Mouse (Mus musculus) c-Kit-positive CD71-negative TER-119-negative erythroid progenitor cells, embryonic 14.5 days (primary cell): ENCODE data around the gene Zfp706.
A peak's percentile ranks its signal among the peaks of the same experiment; 100 is the strongest.
"Not testable (repeated sequence)": the region's sequence is repeated elsewhere in the genome, so short reads cannot be mapped to it uniquely, and the experiment has no call there.

Experiments
- DNase-seq: peaks from one replicate; pipeline ENCODE4 v3.0.0-alpha.2; 2013; ENCODE audit warnings: low read depth

The Zfp706 gene

DNA sequence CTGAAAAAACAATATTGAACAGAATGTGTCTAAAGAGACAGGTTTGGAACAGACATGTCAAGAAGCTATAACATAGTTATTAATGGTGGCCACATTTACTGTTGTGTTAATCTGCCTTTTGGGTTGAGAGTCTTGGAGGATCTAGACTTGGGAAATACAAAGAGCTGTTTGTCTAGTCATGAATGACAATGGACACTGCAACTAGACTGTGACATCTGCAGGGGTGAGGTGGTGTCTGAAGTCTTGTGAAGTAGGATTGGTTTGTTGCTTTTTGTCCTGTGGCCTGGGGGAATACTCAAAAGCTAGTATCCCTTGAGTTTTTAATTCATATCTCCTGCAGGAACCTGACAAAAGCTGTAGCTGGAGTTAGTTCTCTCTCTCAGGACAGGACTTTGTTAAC, 973 bp upstream of the Zfp706 start:
- DNase-seq = no peak

DNA sequence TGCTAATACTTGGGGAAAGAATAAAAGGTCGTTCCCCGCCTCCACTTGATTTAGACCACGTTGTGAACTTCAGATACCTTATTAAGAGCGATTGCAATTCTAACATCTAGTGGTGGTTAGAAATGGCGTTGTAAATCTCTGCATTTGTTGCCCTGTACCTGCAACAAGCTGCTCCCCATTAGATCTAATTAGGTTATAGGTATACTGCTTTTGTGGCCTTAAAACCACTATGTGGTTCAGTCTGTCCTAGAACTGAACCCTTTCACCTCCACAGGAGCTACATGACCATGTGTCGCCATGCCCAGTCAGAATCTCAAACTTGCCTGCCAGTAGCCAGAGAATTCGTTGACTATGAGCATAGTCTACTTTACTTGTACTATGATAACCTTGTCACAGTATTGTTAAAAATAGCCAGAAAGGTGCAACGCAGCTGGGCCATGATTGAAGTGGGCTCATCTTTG, 416 bp upstream of the Zfp706 start:
- no peak for DNase-seq

DNA sequence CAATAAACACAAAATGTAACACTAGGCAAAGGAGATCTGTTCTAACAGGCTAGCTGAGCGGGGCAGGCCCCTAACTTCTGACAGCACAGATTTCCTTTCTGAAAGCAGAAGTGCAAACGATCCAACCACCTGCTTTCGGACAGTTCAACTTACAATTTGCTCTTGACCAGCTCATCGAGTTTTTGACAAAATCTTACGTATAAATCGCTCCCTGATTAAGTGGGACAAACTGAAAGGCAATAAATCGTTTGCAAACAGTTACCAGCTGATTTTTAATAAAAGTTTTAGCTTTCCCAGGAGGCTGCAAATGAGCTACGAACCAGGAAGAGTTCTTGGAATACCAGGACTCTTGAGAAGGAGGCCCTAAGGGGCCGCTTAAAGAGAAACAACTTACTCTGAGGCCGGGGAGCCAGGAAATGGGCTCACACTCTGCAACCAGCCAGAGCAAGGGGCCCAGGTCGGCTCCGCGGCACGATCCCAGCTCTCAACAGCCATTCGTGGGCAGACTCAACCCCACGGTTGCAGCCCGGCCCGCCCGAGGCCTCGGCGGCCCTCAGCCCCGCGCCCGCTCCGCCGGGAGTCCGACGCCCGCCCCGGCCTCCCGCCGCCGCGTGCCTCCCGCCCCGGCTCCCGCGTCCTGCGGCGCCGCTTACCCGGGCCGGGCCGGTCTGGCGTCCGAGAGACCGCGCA, 953 bp downstream of the Zfp706 start:
- DNase-seq = peak; percentile 45

DNA sequence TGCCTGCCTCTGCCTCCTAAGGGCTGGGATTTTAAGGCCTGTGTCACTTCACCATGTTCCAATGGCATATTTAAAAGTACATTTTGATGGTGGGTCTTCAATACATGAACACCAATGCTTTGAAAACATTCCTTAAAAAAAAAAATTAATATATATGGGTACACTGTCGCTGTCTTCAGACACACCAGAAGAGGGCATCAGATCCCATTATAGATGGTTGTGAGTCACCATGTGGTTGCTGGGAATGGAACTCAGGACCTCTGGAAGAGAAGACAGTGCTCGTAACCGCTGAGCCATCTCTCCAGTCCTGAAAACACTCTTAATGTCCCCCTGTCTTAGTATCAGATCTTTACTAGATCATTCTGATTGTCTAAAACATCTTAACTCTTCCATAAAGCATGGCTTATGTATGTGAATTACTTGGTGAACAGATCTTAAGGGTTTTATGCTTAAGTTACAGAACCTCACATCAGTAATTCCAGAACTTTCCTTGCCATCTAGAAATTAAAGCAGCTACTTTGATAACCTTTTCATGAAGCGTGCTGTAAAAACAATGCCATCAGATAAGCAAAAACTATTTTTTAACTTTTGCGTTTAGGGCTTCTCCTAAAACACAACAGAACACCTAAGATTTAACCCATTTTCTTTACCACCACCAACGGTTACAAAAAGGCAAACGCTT, 1.6 kb downstream of the Zfp706 start:
- DNase-seq = no peak

DNA sequence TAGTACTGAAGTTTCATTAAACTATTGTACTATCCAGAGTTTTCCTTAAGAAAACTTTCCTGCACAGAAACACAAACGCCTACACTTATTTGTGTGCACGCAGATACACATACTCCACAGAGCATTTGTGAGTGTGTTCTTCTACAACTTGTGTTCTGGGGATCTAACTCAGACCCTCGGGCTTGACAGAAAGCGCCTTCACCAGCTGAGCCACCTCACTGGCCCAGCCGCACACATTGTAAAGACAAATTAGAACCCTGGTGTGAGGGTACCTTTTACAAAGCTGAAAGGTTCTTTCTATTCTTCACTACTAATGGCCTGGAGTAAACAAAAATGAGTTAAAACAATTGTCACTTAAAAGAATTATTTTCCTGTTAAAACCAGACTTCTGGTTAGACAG, 2.7 kb downstream of the Zfp706 start:
- DNase-seq = no peak

DNA sequence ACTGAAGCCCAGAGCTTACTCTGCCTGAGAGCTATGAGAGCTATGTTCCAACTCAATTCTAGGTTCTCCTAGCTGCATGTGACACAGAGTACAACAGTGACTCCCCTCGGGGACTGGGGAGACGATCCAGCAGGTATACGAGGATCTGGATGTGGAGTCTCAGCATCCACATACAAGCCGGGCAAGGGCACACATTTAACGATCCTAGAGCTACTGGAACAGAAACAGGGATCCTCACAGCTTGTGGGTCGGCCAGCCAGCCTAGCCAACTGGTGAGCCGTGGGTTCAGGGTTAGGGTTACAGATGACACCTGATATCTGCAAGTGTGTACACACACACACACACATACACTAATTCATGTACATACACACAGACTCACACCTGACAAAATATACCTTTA, 5.3 kb downstream of the Zfp706 start:
- no peak for DNase-seq

DNA sequence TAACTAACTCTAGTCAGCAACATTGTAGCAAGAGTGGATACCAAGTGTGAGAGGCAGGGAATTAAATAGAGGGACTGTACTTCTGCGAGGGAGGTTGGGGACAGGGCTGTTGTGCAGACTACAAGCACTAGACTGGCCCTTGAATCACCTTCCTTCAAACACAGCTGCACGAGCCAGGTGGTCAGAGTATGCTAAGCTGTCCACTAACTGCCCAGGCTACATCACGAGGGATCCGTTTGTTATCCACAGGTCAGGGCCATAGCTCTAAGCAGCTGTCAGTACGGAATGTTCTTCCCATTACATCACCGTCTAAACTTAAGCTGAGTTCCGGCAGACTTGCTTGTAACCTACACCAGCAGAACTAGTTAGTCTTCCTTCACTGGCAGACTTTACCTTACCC, 8.0 kb downstream of the Zfp706 start:
- DNase-seq = not testable (repeated sequence)

DNA sequence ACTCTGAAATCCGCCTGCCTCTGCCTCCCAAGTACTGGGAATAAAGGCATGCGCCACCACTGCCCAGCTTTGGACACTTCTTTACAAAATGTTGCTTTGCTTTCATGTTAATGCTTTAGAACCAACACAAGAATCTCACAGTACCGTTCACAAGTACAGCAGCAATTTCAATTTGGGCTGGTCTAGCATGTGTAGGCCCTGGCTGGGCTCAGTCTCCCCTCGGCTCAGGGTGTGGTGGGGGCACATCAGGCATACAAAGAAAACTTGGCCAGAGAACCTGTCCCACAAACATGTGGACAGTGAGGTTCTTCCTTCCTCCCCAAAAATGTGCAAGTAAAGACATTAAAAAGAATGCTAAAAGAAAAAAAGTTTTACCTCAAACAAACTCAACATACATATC, 12.4 kb downstream of the Zfp706 start:
- DNase-seq = no peak

DNA sequence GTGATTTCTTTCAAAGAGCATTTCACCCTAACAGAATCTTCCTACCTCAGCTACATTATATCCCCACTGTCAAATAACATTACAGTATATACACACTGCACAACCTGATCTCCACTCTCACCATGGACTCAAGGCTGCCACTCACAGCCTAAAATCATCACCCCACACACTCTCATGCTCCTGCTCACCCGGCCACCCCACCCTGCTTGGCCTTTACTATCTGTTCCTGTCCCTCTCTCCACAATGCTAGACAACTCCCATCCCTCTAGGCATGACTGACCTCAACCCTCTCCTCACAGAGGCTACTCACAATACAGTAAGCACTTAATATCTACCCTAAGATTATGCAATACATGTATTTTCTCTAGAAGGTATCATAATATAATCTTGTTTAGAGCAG, 12.9 kb downstream of the Zfp706 start:
- no peak for DNase-seq

DNA sequence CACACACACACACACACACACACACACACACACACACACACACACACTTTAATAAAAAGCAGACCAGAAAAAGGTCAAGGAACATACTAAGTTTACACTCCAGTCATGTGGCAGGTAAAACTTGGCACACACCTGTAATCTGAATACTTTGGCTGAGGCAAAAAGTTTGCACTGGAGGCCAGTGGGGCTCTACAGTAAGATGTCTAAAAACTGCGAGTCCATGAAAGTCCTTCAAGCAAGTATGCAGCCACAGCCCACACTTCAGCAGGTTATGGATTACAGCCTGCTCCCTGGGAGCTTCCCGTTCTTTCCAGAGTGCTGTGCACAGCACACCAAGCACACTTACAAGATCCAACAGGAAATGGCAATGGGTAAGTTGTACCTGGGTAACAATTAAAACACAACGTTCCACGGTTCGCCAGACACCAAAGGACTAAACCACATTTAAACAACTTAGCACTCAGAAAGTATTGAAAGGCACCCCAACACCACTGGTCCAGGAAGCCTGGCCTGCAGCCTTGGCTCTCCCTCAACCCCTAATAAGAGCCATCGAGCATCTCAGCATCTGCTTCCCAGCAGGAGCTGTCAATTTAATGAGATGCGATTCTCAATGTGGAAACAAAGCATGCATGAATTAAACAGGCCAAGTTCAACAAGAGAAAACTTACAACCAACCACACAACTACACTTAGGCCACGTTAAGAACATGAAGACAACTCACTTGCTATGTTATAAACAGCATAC, 14.0 kb downstream of the Zfp706 start:
- DNase-seq = no peak

DNA sequence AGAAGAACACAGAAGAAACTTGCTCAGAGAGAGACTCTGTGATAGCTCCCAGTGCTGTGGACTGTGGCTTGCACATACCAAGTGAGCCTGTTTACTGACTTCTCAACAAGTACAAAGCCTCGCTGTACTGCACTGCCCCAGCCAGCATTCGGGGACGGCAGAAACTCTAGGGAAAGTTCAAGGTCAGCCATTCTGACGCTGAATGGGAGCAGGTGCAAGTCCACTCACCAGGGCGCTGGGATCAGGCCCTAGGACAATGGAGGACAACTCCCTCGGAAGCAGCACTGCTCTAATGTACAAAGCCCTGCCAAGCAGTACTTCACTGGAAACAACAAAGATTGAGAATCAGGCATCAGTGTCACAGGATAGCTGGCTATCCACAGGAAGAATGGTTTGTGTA, 16.2 kb downstream of the Zfp706 start:
- DNase-seq = no peak

DNA sequence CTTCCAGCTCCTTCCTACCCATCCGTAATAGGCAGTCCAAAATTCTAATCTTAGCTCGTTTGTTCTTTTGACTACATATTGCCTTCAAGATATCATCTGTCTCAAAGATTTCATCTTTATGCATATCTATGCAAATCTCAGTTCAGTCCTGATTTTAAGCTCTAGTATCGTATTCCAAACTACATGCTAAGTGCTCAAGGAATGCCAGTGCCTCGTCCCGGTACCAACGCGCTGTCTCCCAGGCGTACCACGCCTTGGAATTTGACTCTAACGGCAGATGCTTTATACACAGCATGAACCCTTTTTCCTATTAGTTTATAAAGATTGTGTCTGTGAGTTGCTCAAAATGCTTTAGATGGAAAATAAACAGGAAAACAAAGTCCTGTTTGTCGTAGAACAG, 17.7 kb downstream of the Zfp706 start:
- DNase-seq = no peak

DNA sequence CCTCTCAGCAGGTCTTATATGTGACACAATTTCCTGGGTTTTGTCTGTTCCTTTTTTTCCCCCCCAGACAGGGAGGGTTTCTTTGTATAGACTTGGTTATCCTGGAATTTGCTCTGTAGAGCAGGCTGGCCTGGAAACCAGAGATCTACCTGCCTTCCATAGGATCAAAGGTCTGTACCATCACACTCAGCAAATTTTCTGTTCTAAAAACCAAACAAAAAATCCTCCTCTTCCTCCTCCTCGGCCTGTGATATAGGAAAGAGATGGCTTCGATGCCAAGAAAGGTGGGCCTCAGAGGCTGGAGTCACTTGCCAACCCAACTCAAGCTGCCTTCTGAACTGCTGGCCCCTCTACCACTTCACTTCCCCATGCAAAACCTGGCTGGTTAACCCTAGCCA, 18.9 kb downstream of the Zfp706 start:
- no peak for DNase-seq

DNA sequence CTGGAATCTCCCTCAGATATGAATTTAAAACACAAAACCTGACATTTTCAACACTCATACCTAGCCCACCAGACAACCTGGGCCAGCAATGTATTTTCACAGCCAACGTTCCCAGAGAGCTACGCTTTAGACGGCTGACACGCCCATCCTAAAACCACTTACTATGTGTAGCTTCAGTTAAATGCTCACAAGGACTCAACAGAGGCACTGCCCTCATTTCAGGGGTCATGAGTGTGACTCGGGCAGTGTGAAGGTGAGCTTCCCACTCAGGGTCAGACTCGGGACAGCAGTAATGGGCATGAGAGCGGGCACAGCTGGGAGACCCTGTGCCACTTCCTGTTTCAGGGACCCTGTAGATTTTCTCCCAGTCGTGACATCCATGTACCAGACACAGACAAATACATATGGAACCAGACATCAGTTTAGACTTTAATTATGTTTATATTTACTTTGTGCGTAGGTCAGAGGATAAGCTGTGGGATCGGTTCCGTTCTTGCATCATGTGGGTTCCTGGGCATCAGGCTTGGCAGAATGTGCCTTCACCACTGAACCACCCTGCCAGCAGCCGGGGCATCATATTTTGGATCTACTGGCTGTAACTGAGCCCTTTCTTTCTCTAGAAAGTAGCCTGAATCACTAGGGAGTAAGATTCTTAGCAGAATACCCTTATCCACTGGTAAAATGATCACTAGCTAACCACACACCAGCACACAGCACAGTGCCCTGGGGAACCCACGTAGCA, 19.4 kb downstream of the Zfp706 start:
- DNase-seq = no peak

DNA sequence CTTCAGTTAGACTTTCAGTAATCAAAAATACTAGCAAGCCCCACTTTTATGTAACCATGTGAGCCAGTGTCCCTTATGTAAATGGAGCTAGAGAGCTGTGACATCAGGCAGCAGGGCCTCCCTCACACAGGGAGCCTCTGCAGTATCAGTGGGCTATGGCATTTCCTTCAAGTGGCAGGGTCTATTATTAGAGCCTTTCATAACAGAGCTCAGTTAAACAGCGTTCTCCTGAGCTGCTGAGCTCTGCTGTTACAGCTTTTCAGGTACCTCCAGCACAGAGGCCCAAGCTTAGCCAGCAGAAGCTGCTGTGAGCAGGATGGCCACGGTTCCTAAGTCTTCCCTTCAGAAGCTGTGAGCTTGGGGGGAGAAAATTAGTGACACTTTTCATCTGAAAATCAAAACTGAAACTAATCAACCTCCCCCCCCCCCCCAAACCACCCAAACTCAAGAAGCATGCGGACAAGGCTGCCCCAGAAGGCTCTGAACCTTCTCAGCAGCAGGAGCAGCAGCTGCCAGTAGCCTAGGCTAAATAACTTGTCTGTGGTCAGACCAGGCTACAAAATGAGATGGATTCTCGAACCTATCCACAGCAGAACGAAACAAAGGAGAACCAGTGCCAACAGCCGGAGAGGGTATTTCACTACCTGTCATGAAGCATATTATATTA, 20.2 kb downstream of the Zfp706 start:
- no peak for DNase-seq

DNA sequence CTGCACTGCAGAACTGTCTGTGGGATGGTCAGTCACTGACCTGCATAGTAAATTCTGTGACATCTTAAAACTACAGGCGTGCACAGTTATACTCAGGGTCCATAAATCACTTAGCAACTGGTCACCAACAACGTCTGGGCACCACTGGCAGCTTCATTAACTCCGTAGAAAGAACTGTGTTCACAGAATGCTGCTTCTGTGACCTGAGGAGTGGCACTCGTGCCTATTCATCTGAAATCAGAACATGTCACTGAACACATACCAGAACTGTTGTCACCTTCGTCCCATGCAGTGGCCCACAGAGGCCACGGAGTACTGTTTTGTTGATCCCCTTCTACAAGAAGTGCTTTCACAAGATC, 22.0 kb downstream of the Zfp706 start:
- DNase-seq = no peak

DNA sequence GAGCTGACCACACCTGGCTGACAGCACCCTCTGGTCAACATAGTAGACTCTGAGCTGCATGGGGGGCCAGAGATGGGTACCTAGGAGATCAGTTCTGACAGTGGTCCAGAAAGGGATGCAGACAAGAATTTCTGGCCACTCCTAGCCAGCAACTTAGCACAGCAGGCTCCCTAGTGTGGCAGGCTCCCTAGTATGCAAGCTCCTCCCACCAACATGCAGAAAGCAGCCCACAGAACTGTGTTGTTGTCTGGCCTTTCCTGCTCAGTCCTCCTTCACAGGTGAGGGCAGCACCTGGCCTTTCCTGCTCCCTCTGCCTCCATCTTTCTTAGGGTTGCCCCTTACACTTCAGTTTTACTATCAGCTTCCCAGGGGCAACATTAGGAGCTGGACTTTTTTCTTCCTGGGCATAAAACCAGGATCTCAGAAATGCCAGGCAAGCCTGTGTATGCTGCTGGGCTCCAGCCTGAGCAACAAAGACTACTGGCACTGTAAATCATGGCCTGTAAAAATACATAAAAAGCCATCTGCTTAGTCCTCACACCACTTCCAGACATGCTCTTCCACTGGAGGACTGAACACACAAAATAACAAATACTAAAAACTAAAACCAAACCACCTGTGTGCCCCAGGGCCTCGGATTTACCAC, 22.5 kb downstream of the Zfp706 start:
- no peak for DNase-seq

DNA sequence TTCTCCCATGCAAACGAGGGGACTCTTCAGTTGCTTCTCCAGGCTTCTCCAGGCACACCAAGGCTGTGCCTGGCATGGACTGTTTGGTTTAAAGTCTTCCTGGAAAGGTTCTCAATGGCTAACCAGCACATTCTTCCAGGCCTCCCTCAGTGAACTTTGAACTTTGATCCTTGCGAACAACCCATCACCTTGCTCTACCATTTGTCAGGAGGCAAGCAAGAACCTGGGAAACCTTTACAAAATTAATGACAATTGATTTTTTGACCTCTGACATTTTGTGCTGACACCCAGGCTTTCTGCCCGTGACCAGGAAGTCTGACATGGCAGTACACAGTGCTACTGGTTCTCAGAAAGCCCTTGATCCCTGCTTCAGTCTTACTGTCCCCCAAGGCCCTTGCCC, 24.1 kb downstream of the Zfp706 start:
- DNase-seq = no peak

DNA sequence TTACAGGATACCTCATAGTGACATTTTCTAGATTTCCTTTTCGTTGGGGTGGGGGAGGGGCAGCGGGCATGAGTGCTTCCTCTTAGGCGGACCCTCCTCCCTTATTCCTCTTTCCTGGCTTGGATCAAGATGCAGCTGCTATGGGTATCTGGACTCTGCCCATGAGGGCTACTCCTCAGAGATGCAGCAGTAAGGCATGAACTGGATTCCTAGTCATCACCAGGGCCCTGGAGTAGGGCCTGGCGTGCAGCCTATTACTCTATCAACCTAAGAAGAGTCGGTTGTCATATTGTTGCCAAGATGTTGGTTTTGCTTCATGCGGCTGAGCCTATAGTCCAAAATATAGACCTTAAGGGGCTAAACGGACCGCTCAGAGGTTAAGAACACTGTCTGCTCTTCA, 27.3 kb downstream of the Zfp706 start:
- no peak for DNase-seq

DNA sequence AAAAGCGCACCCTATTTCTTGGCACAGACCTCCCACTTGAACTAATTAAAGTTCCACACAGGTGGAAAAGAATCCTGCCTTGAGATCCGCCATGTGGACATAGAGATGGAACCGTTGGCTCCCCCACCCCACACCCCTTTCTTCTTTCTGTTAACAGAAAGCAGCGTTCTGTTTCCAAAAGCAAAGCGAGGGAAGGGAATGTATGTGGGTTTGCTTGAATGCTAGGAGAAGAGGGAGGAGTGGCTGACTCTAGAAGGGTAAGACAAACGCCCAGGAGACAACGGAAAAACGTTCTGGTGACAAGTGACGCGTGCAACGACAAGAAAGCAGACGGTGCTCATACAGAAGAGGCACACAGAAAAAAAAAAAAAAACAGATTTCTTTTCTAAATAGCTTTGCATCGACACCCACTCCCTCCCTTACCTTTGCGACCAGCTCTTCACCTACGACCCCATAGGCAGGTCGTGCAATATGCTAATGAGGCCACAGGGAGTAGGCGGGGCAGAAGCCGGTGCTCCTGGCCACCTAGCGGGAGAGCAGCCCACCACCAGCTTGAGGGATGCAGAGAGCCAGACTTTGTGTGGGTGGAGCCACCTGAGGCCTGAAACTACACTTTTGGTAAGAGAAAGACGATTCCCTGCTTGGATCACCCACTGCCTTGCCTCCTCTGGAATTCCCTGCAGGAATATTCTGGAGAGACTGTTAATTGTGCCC, 27.9 kb downstream of the Zfp706 start:
- DNase-seq = peak; percentile 60

DNA sequence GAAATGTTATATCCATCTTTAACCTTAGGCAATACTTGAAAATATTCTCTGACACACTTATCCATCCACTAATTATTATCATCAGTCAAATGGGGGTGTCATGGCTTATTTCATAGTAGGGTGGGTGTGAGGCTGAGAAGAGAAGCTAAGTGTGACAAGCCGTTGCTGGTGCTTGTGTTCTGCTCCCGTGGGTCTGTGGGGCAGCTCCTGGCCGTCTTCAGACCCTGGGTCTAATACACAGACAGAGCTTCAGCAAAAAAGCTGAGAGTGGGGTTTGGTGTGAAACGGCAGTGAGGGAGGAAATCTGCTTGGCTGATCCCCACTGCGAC, 28.4 kb downstream of the Zfp706 start:
- no peak for DNase-seq
